Mouse (Mus musculus) kidney, adult 11 months (tissue): ENCODE data around the gene Sh3d19.
"Not testable (repeated sequence)": the region's sequence is repeated elsewhere in the genome, so short reads cannot be mapped to it uniquely, and the experiment has no call there.

Source experiments
- DNase-seq: peaks from one replicate; pipeline ENCODE4 v3.0.0; 2022

Gene Sh3d19

DNA sequence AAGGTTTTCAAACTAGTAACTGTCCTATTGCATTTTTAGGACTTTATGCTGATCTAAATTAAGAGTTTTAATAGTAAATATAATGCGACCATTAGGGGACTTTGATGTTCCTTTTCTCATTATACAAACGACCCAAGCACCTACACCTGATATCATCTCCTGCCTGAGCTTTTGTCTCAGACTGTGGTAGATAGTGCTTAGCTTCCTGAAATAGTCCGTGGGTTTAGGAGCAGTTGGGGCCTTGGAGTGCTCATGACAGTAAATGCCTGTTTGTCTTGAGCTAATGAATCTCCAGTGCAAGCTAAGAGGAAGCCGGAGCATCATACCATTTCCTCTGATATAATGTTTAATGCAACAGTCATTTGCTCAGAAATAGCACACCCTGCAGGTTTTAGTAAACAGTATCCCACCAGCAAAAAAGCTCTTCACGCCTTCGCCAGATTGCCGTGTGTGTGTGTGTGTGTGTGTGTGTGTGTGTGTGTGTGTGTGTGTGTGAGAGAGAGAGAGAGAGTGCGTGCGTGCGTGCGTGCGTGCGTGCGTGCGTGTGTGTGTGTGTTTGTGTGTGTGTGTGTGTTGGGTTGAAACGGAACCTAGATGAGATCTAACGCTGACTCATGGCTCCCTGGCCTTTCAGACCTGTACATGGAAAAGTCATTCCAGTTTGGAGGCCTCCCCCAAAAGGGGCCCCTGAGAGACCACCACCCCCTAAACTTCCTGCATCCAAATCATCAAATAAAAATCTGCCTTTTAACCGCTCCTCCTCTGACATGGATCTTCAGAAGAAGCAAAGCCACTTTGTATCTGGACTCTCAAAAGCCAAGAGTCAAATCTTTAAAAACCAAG lies 132.8 kb downstream of the Sh3d19 start:
- DNase-seq = no peak

DNA sequence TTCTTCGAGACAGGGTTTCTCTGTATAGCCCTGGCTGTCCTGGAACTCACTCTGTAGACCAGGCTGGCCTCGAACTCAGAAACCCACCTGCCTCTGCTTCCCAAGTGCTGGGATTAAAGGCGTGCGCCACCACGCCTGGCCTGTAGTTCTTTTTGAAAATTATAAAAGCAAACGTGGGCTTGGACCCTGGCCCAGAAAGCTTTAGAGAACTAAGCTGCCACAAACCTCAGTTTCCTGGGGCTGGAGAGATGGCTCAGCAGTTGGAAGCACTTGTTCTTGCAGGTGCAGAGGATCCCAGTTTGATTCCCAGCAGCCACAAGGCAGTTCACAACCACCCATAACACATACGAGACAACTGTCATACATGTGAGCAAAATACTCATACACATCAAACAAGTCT lies 133.5 kb downstream of the Sh3d19 start:
- DNase-seq = not testable (repeated sequence)

DNA sequence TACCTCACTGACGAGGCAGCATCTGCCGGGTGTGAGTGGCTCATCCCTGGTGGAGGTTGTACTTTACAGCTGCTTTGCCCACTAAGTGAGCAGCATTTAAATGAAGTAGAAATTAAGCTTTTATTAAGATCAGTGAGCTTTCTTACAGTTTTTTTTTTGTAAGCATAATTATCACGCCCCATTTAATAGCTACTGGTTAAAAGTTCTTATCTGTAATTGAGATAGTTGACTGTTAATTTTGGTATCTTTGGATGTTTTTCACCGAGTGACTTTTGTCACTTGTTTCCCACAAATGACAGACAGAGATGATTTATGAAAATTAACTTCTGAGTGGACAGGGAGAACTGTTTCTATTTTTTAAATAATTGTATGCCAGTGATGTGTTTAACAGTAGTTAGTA lies 134.0 kb downstream of the Sh3d19 start:
- DNase-seq = no peak

DNA sequence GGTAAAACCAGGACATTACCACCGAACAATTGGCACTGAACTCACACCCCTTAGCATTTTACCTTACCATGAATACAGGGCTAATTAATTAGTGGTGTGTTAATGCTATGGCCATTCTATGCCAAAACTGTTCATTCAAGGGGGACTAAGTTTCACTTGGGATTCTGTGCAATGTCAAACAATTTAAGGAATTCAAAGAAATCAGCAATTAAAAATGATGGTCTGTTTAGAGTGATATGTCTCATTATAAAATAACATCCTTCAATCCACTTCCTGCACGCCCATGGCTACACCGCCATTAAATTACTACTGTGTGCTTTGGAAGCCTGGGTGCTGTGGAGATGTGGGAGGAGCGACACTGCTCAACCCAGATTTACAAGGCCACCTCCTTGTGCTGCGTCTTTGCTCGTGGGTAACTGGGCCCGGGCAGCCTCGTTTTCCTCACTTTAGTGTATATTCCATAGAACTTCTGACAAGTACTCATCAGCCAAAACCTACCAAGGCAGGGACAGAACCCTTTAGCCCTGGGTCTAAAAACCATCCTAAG lies 135.2 kb downstream of the Sh3d19 start:
- DNase-seq = no peak

DNA sequence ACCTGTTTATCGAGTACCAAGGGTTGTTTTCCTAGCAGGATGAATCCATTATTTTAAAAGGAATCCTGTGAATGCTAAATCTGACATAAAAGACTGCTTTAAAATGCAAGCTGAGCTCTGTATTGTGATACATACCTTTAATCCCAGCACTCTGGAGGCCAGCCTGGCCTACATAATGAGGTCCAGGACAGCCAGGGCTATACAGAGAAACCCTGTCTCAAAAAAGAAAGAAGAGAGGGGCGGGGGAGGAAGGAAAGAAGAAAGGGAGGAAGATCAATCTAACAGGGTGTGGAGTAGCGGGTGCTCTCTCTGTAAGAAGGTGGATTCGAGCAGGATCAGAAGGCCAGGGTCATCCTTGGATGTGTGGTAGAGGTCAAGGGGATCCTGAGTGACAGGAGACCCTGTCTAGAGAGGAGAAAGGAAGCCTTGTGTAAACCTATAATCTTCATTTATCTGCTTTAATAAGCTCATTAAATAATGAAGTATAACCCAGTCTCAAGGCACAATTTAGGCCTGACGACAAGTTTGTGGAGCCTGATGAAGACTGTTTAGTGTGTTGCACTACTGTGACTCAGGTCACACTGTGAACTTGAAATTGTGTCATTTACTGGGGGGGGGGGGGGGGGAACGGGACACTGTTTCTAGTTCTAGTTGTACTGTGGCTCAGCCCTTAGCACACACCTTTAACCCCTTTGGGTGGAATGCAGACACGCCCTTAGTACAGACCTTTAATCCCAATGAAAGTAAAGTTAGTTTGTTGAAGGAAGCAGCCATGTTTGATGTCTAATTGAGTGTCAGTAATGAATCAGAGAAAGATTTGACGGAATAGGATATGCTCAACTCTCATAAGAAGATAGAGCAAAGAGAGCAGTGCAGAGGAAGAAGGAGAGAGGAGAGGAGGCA lies 137.0 kb downstream of the Sh3d19 start:
- DNase-seq = no peak

DNA sequence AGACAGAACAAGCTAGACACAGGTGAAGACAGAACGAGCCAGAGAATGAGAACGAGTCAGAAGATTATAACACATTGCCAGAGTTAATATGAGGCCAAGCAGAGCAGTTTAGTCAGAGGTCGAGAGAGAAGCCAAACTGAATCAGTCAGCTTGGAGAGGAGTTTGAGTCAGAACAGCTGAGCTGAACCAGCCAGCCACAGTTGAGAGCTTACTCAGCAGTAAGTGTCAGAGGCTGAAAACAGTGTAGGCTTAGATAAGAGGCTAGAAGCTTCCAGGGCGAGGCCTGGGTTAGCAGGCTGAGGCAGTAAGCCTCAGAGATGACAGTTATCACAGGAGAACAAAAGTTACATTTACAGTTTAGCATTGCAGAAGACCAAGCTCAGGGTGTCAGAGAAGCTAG lies 137.7 kb downstream of the Sh3d19 start:
- no peak for DNase-seq

DNA sequence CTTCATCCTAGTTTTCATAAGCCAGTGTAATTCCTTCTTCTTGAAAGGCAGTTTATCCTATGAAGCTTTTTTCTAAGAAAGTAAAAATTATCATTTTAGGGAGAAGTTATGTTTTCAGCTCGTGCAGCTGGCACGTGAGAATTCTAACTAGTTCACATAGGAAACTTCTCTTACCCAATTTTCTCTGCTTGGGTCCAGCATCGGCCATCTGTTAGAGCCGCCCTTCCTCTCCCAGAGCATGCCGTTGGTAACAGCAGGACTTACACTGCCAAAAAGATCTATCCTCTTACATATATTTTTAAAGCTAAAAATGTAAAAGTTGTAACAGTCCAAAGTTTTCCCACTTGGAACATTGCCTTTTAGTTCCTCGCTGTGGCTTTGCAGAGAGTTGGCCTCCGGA lies 138.2 kb downstream of the Sh3d19 start:
- no peak for DNase-seq

DNA sequence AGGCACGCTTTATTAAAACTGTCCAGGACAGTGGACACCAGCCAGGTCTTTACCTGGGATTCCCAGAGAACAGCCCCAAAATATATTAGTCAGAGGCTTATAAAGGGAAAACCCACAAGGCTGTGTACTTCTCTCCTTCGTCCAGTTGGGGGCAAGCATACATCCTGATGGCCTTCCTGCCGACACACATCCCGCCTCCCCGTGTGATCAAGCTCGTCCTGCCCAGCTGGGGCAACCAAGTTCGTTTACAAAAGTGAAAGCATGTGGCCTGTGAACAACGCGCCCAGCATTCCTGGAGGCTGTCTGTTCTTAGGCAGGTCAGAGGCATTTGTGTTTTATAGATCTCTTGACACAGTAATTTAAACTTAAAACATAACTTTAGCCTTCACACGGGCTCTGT lies 139.2 kb downstream of the Sh3d19 start:
- peak; percentile 39 for DNase-seq

DNA sequence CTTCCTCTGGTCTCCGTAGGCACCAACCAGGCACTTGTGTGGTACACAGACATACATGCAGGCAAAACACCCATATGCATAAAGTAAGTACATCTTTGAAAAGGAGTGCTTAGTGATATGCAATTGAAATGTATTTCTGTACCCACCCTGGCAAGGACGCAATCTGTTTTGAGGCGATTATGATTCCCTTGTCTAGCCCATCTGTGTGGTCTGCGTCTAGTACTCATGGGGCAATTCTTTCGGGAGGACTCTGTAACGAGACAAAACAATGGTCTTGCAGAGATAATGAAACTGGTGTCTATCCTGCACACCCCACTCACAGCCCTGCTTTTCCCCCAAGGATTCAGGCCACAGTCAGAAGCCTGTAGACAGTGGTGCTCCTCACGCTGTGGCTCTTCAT lies 141.9 kb downstream of the Sh3d19 start:
- no peak for DNase-seq

DNA sequence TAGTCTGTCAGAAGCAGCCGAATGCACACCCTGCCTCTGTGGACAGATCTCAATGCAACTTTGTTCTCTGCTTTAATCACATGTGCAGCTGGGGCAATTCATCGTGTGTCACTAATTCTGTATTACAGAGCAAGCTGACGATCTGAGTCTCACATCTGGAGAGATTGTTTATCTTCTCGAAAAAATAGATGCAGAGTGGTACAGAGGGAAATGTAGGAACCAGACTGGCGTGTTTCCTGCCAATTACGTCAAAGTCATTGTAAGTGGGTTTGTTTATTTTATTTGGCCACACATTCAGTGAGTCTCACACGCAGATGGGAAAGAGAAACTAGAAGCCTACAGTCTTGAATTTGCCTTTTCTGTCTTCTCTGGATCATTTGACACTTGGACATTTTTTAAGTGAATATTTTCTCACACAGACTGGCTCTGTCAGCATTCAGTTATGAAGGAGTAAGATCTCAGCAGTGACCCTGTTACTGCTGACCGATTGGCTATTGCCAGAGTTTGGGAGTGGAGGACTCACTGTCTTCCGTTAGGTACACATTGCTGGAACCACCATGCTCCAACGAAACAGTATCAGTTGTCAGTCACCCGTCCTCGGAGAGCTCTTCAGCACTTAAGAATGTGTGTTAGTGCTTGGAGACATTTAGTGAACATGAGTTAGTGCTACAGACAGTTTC lies 143.9 kb downstream of the Sh3d19 start:
- DNase-seq = no peak

DNA sequence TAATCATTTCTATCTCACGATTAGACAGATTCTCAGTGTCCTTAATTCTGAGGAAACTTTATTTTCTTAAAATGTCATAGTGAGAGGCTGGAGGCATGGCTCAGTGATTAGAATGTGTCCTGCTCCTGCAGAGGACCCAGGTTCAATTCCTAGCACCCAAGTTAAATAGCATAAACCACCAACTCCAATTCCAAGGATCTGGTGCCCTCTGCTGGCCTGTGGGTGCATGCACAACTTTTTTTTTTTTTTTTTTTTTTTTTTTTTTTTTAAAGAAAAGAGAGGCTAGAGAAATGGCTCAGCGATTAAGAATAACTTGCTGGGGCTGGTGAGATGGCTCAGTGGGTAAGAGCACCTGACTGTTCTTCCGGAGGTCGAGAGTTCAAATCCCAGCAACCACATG lies 146.0 kb downstream of the Sh3d19 start:
- no peak for DNase-seq

DNA sequence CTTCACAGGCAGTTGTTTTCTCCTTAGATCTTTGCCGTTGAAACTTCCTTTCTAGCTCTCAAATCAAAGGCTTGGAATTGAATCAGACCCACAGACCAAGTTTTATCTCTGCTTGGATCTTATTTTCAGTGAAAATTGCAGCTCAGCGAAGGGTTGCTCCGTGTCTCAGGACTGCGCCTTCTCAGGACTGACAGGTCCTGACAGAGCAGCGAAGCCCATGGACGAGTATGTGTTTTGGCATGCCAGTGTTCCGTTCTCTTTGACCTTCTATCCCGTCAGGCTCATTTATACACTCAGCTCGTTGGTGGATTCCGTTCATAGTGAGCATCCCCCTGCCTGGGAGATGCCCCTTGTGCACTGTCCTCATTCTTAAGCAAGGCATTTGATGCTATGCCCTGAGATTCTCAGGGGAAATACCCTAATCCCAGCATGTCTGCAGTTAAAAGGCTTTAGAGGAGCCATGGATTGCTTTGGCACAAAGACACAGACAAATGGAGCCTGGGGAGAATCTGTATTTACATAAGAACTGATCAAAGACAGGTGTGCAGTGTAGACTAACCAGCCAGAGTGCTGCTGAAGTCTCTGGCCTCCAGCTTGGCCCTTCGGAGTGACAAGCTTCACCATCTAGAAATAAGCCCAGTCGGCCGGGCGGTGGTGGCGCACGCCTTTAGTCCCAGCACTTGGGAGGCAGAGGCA lies 148.5 kb downstream of the Sh3d19 start:
- DNase-seq = no peak

DNA sequence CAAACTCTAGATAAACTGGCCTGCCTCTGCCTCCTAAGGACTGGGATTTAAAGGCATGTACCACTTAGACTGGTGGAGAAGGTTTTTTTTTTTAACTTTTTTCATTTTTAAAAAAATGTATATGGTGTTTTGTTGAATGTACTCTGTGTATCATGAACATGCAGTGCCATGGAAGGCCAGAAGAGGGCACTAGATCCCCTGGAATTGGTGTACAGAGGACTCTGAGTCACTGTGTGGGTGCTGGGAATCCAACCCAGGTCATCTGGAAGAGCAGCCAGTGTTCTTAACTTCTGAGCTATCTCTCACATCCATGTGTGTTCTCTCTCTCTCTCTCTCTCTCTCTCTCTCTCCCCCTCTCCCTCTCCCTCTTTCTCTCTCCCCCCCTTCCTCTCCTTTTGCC lies 151.2 kb downstream of the Sh3d19 start:
- DNase-seq = no peak

DNA sequence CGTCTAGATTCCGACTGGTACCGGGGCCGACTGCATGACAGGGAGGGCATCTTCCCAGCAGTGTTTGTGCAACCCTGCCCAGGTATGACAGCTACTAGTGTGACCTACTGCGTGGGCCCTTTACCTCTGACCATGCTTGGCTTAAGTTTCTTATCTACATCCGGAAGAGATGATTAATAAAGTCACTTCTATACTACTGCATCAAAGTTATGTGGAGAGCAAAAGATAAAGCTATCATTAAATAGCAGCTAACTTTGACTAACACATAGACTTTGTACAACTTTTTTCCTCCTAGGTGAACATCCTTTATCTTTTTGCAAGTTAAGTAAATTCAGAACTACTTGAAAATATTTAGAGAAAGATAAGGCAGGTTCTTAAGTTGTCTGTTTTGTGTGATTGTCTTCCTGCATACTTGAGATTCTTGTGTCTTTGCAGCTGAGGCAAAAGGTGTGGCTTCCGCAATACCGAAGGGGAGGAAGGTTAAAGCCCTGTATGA lies 152.4 kb downstream of the Sh3d19 start:
- no peak for DNase-seq

DNA sequence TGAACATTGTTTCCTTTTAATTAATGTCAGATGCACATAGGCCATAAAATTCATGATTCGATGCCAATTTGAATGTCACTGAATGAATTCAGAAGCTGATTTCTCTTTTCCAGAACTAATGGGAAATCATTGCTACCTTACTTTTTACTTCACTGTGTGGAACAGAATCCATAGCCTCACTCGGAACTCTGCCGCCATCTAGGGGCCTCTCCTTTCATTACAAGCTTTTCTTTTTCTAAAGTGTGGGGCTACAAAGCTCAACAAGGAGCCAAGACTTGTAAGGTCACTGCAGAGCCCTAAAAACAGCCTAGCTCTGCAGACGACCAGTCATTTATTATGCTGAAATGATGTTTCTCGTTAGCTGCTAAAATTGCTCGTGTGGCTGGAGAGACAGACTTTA lies 158.8 kb downstream of the Sh3d19 start:
- DNase-seq = peak; percentile 23

DNA sequence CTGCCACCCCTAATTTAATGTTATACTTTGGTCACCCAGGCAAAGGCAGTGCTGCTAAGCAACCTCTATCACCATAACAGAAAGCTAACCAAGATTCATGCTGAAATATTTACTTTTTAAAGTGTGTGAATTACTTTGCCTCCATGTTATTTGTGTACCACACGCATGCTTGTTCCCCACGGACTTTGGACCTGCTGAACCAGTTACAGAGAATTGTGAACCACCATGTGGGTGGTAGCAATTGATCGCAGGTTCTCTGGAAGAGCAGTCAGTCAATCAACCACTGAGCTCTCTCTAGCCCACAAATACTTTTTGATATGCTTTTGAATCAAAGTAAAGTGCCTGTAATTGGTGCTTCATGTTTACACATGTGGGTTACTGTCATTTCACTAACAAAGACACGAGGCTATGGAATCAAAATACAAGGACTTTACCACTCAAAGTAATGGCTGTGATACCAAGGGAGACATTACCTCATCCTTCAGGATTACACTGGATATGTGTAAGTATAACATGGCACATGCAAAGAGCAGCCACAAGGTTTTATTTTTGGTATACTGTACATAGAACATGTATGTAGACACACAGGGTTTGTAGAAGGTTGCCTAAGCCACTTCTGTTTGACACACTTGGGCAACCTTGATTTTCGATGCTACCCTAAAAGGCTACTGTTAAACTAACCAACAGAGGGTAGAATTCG lies 164.2 kb downstream of the Sh3d19 start:
- DNase-seq = no peak

DNA sequence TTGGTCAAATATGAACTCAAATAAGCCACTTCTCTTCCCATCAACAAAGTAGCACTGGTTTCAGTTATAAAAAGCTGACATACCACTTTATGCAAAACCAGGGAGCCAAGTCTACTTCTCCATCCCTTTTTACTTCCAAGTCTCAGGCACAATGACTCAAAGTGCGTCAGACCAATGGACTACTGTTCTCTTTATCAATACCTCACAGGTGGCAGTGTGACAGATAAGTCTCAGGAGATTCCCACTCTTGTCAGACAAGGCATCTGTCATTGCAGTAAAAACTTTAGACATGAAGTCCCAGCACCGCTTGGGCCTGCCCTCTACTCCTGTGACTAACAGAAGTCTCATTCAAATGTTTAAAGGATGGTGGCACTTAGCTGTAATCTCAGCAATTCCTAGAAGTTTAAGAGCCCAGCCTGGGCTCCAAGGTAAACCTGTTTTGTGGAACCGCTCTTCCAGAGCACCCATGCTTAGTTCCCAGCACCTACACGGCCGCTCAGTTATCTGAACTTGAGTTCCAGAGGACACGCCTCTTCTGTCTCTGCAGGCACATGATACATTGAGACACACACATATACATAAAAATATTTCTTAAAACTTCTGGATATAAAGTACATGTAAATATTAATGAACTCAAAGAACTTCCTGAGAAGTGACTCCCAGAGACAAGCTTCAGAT lies 165.1 kb downstream of the Sh3d19 start:
- DNase-seq = no peak

DNA sequence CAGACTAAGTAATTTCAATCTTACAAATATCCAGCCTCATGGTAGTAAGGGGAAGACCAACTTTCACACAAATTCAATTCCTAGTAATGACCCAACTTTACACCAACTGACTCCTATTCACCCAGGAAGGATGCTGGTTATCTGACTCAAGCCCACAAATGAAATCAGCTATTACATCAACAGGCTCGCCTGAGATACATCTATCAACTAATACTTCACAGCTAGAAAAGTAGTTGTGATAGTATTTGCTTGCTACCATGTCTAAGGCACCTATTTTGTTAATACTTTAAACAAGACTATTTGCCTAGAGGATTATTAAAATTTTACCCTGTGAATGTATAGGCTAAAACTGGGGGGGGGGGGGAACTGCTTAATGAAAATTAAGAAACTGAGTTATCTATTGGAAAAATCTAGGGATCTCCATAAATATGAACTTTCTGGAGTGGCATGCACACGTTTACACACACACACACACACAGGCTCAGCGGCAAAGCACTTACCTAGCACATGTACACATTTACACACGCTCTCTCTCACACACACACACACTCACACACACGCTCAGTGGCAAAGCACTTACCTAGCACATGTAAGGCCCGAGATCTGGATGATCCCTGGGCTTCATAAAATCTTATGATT lies 166.1 kb downstream of the Sh3d19 start:
- DNase-seq = no peak

DNA sequence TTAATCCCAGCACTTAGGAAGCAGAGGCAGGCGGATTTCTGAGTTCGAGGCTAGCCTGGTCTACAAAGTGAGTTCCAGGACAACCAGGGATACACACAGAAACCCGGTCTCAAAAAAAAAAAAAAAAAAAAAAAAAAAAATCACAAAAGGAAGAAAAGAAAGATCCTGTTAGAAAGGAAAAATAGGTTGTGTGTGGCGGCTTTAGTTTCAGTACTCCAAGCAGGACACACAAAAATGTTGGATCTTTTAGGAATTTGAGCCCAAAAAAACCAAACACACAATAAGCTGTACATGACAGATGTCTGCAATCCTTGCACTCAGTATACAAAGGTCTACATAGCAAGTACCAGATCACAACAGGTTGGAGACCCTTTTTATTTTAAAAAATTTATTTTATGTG lies 168.8 kb downstream of the Sh3d19 start:
- no peak for DNase-seq

DNA sequence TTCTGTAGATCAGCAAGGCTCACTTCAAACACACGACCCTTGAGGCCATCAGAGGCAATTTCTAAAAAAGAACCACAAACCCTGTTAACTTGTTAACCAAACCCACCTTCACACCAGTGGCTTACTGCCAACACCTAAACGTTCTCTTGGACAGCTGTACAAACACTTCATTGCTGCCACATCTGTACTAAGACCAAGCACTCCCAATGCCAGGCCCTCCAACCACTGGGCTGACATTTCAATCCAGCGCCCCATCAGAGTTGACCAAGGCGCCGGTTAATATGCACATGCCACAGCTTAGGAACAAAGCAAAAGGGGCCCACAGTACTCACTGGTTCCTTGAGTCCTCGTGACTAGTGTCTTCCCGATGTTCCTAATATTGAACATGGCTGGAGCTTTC lies 170.5 kb downstream of the Sh3d19 start:
- DNase-seq = no peak

DNA sequence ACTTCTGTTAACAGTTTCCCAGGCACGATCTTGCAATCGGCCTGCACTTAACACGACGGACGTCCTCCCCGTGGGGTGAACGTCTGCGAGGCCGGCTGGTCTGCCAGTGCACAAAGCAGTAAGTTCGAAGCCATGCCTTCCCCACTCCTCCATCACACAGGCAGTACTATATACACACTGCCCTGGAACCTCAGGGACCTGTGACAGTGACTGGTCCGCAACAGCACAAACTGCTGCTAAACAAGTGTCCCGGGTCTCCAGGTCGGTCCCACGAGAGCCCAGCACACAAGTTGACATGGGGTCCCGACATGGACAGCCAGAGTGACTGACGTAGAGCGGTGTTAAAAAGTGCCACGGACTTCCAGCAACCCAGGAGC lies 171.0 kb downstream of the Sh3d19 start:
- no peak for DNase-seq
